Mouse (Mus musculus): ENCODE results near the gene Tsc1. TPM values are rescaled to one million over a fixed set of nuclear protein-coding genes. Genes with fewer than 3 reads are reported as not detected.

The Tsc1 gene
- total and polyA plus RNA-seq, 2 experiments from 2014 or later = 7.7 to 14.6 TPM

GRCm38 (mm10) chr2:28740159-28740558, 99.1 kb downstream of the Tsc1 start:
- WGBS = 69% methylated on average over 5 of the region's 5 CpGs
- H3K36me3 ChIP-seq (replicated peaks; ENCODE audit: control insufficient read depth, insufficient read depth, low read length) = no peaks in the 10 kb centered on the region

More at GRCm38 (mm10) chr2:28740159-28740558, 99.1 kb downstream of the Tsc1 start:
- Histone ChIP-seq H3K9ac (replicated peaks; ENCODE audit: low read depth, low read length) (no peak overlapping the region), H3K4me3 (ENCODE audit: low read depth, low read length) (no peak overlapping the region), H3K4me1 (ENCODE audit: control insufficient read depth, insufficient read depth) (no peaks in the 10 kb centered on the region), H3K4me2 (ENCODE audit: low read depth, low read length) (no peak overlapping the region), H3K9me3 (replicated peaks; ENCODE audit: control insufficient read depth, low read length) (no peaks in the 10 kb centered on the region), H3K27ac (ENCODE audit: low read depth) (no peak overlapping the region), H3K27me3 (ENCODE audit: control insufficient read depth, insufficient read depth, low read length) (peaks cover 8% of the 10 kb centered on the region; the same call in 1 of the 2 replicates)
- DNase-seq (ENCODE audit: low spot score) (no peak), ATAC-seq (ENCODE audit: insufficient read depth, low read depth) (no peak)
- TF ChIP-seq EP300 (IDR thresholded peaks at IDR 0.05; ENCODE audit: low read depth) (no peak), CTCF (IDR thresholded peaks at IDR 0.05; ENCODE audit: low read depth) (no peak)

Small RNA genes lying within 50 kb of the gene (microRNA-seq; reads per million reads assigned to microRNA genes)
- not detected for gene Gm22824
- not detected for gene Mir3088

Other genes with a start within 250 kb of the Tsc1 start
- 4.4 and 18.0 TPM in 2 replicates for gene Ppp1r26, start 194.4 kb upstream of the Tsc1 start, total RNA-seq (2014; rRNA removed; ENCODE audit: low replicate concordance)
- gene Ppp1r26, start 194.4 kb upstream of the Tsc1 start, polyA plus RNA-seq (2015; fragmentation: Nextera tagmentation; extraction: Ambion mirVana) = 1.7 and 2.0 TPM in 2 replicates
- not detected in 2 replicates for gene 1700007K13Rik, start 174.9 kb upstream of the Tsc1 start, total RNA-seq (2014; rRNA removed; ENCODE audit: low replicate concordance)
- gene 1700007K13Rik, start 174.9 kb upstream of the Tsc1 start, polyA plus RNA-seq (2015; fragmentation: Nextera tagmentation; extraction: Ambion mirVana) = 0.15 and 0.65 TPM in 2 replicates
- gene Mrps2, start 173.2 kb upstream of the Tsc1 start, total RNA-seq (2014; rRNA removed; ENCODE audit: low replicate concordance) = 29.8 and 37.1 TPM in 2 replicates
- 40.9 and 45.0 TPM in 2 replicates for gene Mrps2, start 173.2 kb upstream of the Tsc1 start, polyA plus RNA-seq (2015; fragmentation: Nextera tagmentation; extraction: Ambion mirVana)
- 0.15 and 0.42 TPM in 2 replicates for gene Gbgt1, start 144.3 kb upstream of the Tsc1 start, total RNA-seq (2014; rRNA removed; ENCODE audit: low replicate concordance)
- 0.11 TPM in 1 of 2 replicates, not detected in the other for gene Gbgt1, start 144.3 kb upstream of the Tsc1 start, polyA plus RNA-seq (2015; fragmentation: Nextera tagmentation; extraction: Ambion mirVana)
- gene Gm10134, start 135.1 kb upstream of the Tsc1 start, total RNA-seq (2014; rRNA removed; ENCODE audit: low replicate concordance) = not detected in 2 replicates
- 0.49 TPM in 1 of 2 replicates, not detected in the other for gene Gm10134, start 135.1 kb upstream of the Tsc1 start, polyA plus RNA-seq (2015; fragmentation: Nextera tagmentation; extraction: Ambion mirVana)
- gene Ralgds, start 128.1 kb upstream of the Tsc1 start, total RNA-seq (2014; rRNA removed; ENCODE audit: low replicate concordance) = 34.9 and 35.7 TPM in 2 replicates
- gene Ralgds, start 128.1 kb upstream of the Tsc1 start, polyA plus RNA-seq (2015; fragmentation: Nextera tagmentation; extraction: Ambion mirVana) = 12.2 and 13.1 TPM in 2 replicates
- gene Cel, start 77.8 kb upstream of the Tsc1 start, total RNA-seq (2014; rRNA removed; ENCODE audit: low replicate concordance) = not detected in 2 replicates
- not detected in 2 replicates for gene Cel, start 77.8 kb upstream of the Tsc1 start, polyA plus RNA-seq (2015; fragmentation: Nextera tagmentation; extraction: Ambion mirVana)
- gene Gtf3c5, start 57.5 kb upstream of the Tsc1 start, total RNA-seq (2014; rRNA removed; ENCODE audit: low replicate concordance) = 14.0 and 14.3 TPM in 2 replicates
- 12.4 and 12.7 TPM in 2 replicates for gene Gtf3c5, start 57.5 kb upstream of the Tsc1 start, polyA plus RNA-seq (2015; fragmentation: Nextera tagmentation; extraction: Ambion mirVana)
- gene Gfi1b, start 19.2 kb upstream of the Tsc1 start, total RNA-seq (2014; rRNA removed; ENCODE audit: low replicate concordance) = not detected in 2 replicates
- 0.23 TPM in 1 of 2 replicates, not detected in the other for gene Gfi1b, start 19.2 kb upstream of the Tsc1 start, polyA plus RNA-seq (2015; fragmentation: Nextera tagmentation; extraction: Ambion mirVana)
- not detected in 2 replicates for gene Spaca9, start 58.5 kb downstream of the Tsc1 start, total RNA-seq (2014; rRNA removed; ENCODE audit: low replicate concordance)
- gene Spaca9, start 58.5 kb downstream of the Tsc1 start, polyA plus RNA-seq (2015; fragmentation: Nextera tagmentation; extraction: Ambion mirVana) = 0.66 and 1.2 TPM in 2 replicates
- not detected in 2 replicates for gene Ak8, start 58.9 kb downstream of the Tsc1 start, total RNA-seq (2014; rRNA removed; ENCODE audit: low replicate concordance)
- gene Ak8, start 58.9 kb downstream of the Tsc1 start, polyA plus RNA-seq (2015; fragmentation: Nextera tagmentation; extraction: Ambion mirVana) = 0.37 and 0.59 TPM in 2 replicates
- 26.4 and 72.5 TPM in 2 replicates for gene Gtf3c4, start 199.1 kb downstream of the Tsc1 start, total RNA-seq (2014; rRNA removed; ENCODE audit: low replicate concordance)
- gene Gtf3c4, start 199.1 kb downstream of the Tsc1 start, polyA plus RNA-seq (2015; fragmentation: Nextera tagmentation; extraction: Ambion mirVana) = 3.6 and 4.0 TPM in 2 replicates
- gene Ddx31, start 199.2 kb downstream of the Tsc1 start, total RNA-seq (2014; rRNA removed; ENCODE audit: low replicate concordance) = 2.1 and 9.3 TPM in 2 replicates
- gene Ddx31, start 199.2 kb downstream of the Tsc1 start, polyA plus RNA-seq (2015; fragmentation: Nextera tagmentation; extraction: Ambion mirVana) = 4.1 TPM in 2 replicates

Data from heart, postnatal 0 days (tissue).